Mouse (Mus musculus) CH12.LX (cell line): ENCODE results near the gene St7. TPM values are rescaled to one million over a fixed set of nuclear protein-coding genes. Genes with fewer than 3 reads are reported as not detected.

Experiments
- DNase-seq: peaks from one replicate; pipeline ENCODE4 v3.0.0-alpha.2; 2013; ENCODE audit errors: extremely low read depth
- H3K27ac ChIP-seq: 2 replicates; pipeline ENCODE4 v1.5.1; 2012; ENCODE audit warnings: low read depth, mild to moderate bottlenecking, control low read depth, moderate library complexity; ENCODE audit not compliant: insufficient read depth
- H3K27me3 ChIP-seq: replicated peaks from 2 replicates; pipeline ENCODE3; 2012; ENCODE audit warnings: inconsistent platforms
- H3K36me3 ChIP-seq, 2 experiments: replicated peaks in 1 of 2; 2 replicates each; pipeline versions ENCODE3 to v1.6.1; 2012; ENCODE audit warnings: inconsistent platforms in 1 of 2, low read length in 1 of 2, mild to moderate bottlenecking in 1 of 2, mixed read lengths in 1 of 2, moderate library complexity in 1 of 2; ENCODE audit not compliant: control insufficient read depth in 1 of 2, insufficient read depth in 1 of 2
- H3K4me1 ChIP-seq, 2 experiments: 2 replicates each; pipeline ENCODE4 v1.6.1; 2012; ENCODE audit warnings: inconsistent platforms in 1 of 2, moderate library complexity in 1 of 2; ENCODE audit not compliant: insufficient read depth in 2 of 2, control insufficient read depth in 1 of 2
- H3K4me2 ChIP-seq: 2 replicates; pipeline ENCODE4 v1.6.1; 2012; ENCODE audit warnings: low read depth, mild to moderate bottlenecking, control low read depth; ENCODE audit not compliant: poor library complexity, insufficient read depth, severe bottlenecking
- H3K4me3 ChIP-seq, 3 experiments: fragments of 150-350 bp in 1 of 3; sonication (generic) in 1 of 3; replicated peaks in 1 of 3; 2 replicates each; pipeline versions ENCODE3 to v1.5.1; 2011 to 2012; ENCODE audit warnings: low read depth in 2 of 3, low read length in 2 of 3, mild to moderate bottlenecking in 2 of 3, moderate library complexity in 2 of 3, control low read depth in 1 of 3, improper control_type of control experiment in 1 of 3, inconsistent platforms in 1 of 3, mixed read lengths in 1 of 3; ENCODE audit not compliant: poor library complexity in 1 of 3
- H3K79me2 ChIP-seq: replicated peaks from 2 replicates; pipeline ENCODE4 v1.6.1; 2012; ENCODE audit warnings: mild to moderate bottlenecking, moderate library complexity; ENCODE audit not compliant: control insufficient read depth, poor library complexity, insufficient read depth, severe bottlenecking; ENCODE audit errors: extremely low read depth
- H3K9ac ChIP-seq: 2 replicates; pipeline ENCODE4 v1.6.1; 2012; ENCODE audit warnings: low read depth, mild to moderate bottlenecking, control low read depth, moderate library complexity; ENCODE audit not compliant: insufficient read depth
- H3K9me3 ChIP-seq: replicated peaks from 2 replicates; pipeline ENCODE3; 2012; ENCODE audit warnings: low read length, inconsistent platforms, mixed read lengths
- CHD1 ChIP-seq: IDR thresholded peaks from 2 replicates; pipeline ENCODE4 v1.6.1; 2012; ENCODE audit warnings: low read depth, low read length, improper control_type of control experiment, inconsistent platforms
- CHD2 ChIP-seq: IDR thresholded peaks from 2 replicates; pipeline ENCODE4 v1.6.1; 2011; ENCODE audit warnings: low read length, improper control_type of control experiment
- ELF1 ChIP-seq: IDR thresholded peaks from 2 replicates; pipeline ENCODE4 v1.6.1; 2014; ENCODE audit warnings: low read depth, mild to moderate bottlenecking, inconsistent platforms, low read length, improper control_type of control experiment
- EP300 ChIP-seq: IDR thresholded peaks from 2 replicates; pipeline ENCODE4 v1.6.1; 2011; ENCODE audit warnings: low read length, improper control_type of control experiment
- IRF4 ChIP-seq: IDR thresholded peaks from 2 replicates; pipeline ENCODE4 v1.6.1; 2014; ENCODE audit warnings: low read depth, mild to moderate bottlenecking, inconsistent platforms, low read length, improper control_type of control experiment
- JUN ChIP-seq: IDR thresholded peaks from 2 replicates; pipeline ENCODE4 v1.6.1; 2011; ENCODE audit warnings: low read depth, mild to moderate bottlenecking, low read length, improper control_type of control experiment, moderate library complexity; ENCODE audit not compliant: insufficient read depth
- JUND ChIP-seq: conservative IDR thresholded peaks from 2 replicates; pipeline ENCODE4 v1.6.1; 2011; ENCODE audit warnings: low read depth, low read length, improper control_type of control experiment
- KAT2A ChIP-seq: IDR thresholded peaks from 2 replicates; pipeline ENCODE4 v1.6.1; 2012; ENCODE audit warnings: low read length, improper control_type of control experiment, inconsistent platforms; ENCODE audit not compliant: insufficient replicate concordance
- MAFK ChIP-seq: IDR thresholded peaks from 2 replicates; pipeline ENCODE4 v1.6.1; 2011; ENCODE audit warnings: low read length, improper control_type of control experiment; ENCODE audit not compliant: insufficient replicate concordance
- MAX ChIP-seq: IDR thresholded peaks from 2 replicates; pipeline ENCODE4 v1.6.1; 2011; ENCODE audit warnings: low read length, improper control_type of control experiment
- MEF2A ChIP-seq: IDR thresholded peaks from 2 replicates; pipeline ENCODE4 v1.6.1; 2014; ENCODE audit warnings: low read depth, mild to moderate bottlenecking, inconsistent platforms, low read length, improper control_type of control experiment, borderline replicate concordance
- MXI1 ChIP-seq: IDR thresholded peaks from 2 replicates; pipeline ENCODE4 v1.6.1; 2011; ENCODE audit warnings: mild to moderate bottlenecking, low read depth, low read length, improper control_type of control experiment
- RAD21 ChIP-seq: IDR thresholded peaks from 2 replicates; pipeline ENCODE4 v1.6.1; 2011; ENCODE audit warnings: low read depth, mild to moderate bottlenecking, low read length, improper control_type of control experiment, moderate library complexity
- SIN3A ChIP-seq: IDR thresholded peaks from 2 replicates; pipeline ENCODE4 v1.6.1; 2012; ENCODE audit warnings: low read length, improper control_type of control experiment, inconsistent platforms
- SMC3 ChIP-seq: IDR thresholded peaks from 2 replicates; pipeline ENCODE4 v1.6.1; 2011; ENCODE audit warnings: low read depth, low read length, improper control_type of control experiment
- UBTF ChIP-seq: IDR thresholded peaks from 2 replicates; pipeline ENCODE4 v1.6.1; 2012; ENCODE audit warnings: low read depth, mild to moderate bottlenecking, inconsistent platforms, low read length, improper control_type of control experiment, moderate library complexity
- ZMIZ1 ChIP-seq: IDR thresholded peaks from 2 replicates; pipeline ENCODE4 v1.6.1; 2012; ENCODE audit warnings: low read depth, mild to moderate bottlenecking, inconsistent platforms, low read length, improper control_type of control experiment
- ZNF384 ChIP-seq: IDR thresholded peaks from 2 replicates; pipeline ENCODE4 v1.6.1; 2012; ENCODE audit warnings: low read depth, low read length, improper control_type of control experiment, inconsistent platforms
- dilution Hi-C: fragments of 300-500 bp; cut with MboI; formaldehyde crosslinking; loops from 2 replicates; pipeline ENCODE4 v1.14.3; 2020; ENCODE audit warnings: low sequenced_read_pairs; ENCODE audit not compliant: extremely low pct_unique_long_range_greater_than_20kb, extremely low pct_ligation_motif_present
- in situ Hi-C: fragments of 300-500 bp; cut with MboI; formaldehyde crosslinking; loops from 3 replicates; pipeline ENCODE4 v1.14.3; 2019; ENCODE audit warnings: low sequenced_read_pairs, low pct_ligation_motif_present, low pct_unique_long_range_greater_than_20kb, mixed read lengths
- polyA plus RNA-seq: library from polyadenylated mRNA; unstranded; fragments of >175 nt; gene quantifications from 2 replicates; pipeline ENCODE4 v1.2.1, GENCODE M21; 2012; ENCODE audit warnings: low read depth; ENCODE audit not compliant: insufficient read length
- total RNA-seq, 2 experiments: library from RNA; depleted of rRNA; stranded (reverse); fragments of 300-350 nt in 1 of 2; fragments of >200 nt in 1 of 2; gene quantifications; 2 replicates each; pipeline ENCODE4 v1.2.3; 2012 to 2014

The St7 gene
- total and polyA plus RNA-seq, 3 experiments, result 33.9 to 64.1 (median 35.3) TPM

DNA sequence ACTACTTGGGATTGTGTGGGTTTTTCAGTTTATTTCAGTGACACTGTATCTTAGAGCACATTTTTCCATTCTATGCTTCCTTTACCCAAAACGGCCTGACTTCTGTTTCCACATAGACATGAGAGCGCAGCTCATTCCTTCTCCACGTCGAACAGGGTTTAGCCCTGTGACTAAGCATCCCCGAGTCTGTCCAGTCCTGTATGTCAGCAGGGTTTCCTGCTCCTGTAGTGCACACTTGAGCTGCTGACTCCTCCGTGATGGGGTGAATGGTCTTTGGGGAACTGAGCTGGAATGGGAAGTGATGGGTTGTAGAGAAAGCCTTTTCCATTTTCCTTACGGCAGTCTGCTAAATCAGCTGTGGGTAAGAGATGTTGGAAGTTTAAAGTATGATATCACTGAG is 182.9 kb downstream of the St7 start:
- H3K4me3 ChIP-seq, result no peak overlapping the region
- H3K9me3 ChIP-seq, result no peaks in the 10 kb centered on the region
- H3K27me3 ChIP-seq, result no peaks in the 10 kb centered on the region
- peak; percentile 6 for DNase-seq
- H3K4me1 ChIP-seq, result peaks cover 0 to 3% of the 10 kb centered on the region in 2 experiments; a peak in 2 of 4 replicates
- no peak overlapping the region for H3K4me2 ChIP-seq
- H3K79me2 ChIP-seq, result no peaks in the 10 kb centered on the region
- in situ Hi-C loops (no loop called here), dilution Hi-C loops (no loop called here)
- TF ChIP-seq KAT2A (no peak), MXI1 (no peak), IRF4 (no peak), EP300 (no peak), RAD21 (no peak), CHD1 (no peak), SIN3A (no peak), MAX (no peak), MEF2A (no peak), JUND (no peak), SMC3 (no peak), JUN (no peak), CHD2 (no peak), ZNF384 (no peak), ZMIZ1 (no peak)
- peaks cover 10 to 61% of the 10 kb centered on the region in 2 experiments for H3K36me3 ChIP-seq
- no peak overlapping the region for H3K9ac ChIP-seq
- no peak overlapping the region for H3K27ac ChIP-seq

DNA sequence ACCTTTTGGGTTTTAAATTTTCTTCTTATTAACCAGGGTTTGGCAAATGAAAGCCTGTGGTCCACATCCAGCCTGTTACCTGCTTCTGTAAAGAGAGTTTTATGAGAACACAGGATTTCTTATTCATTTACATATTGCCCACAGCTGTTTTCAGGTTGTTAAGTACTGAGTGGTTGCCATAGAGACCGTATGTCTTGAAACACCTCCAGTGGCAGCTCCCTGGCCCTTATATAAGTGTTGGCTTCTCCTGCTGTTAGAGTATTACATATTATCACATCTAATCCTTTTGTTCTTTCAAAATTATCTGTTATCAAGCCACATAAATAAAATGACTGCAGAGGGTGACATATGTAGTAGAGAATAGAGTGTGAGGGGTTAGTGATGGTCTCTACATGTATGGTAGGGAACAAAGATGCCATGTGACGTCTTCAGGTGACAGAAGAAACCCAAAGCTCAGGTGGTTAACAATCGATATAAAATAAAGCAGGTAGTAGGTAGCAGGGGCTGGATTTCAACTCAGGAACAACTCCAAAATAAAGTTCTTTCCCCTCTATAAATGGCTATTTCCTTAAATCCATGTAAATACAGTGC is 183.4 kb downstream of the St7 start:
- Histone ChIP-seq H3K27ac (no peak overlapping the region), H3K27me3 (no peaks in the 10 kb centered on the region), H3K79me2 (no peaks in the 10 kb centered on the region), H3K9me3 (no peaks in the 10 kb centered on the region), H3K4me2 (no peak overlapping the region), H3K4me3 (no peak overlapping the region)
- TF ChIP-seq ELF1, result no peak
- no peak for TF ChIP-seq CHD1
- no peak for TF ChIP-seq UBTF
- no peak for TF ChIP-seq MAFK
- TF ChIP-seq, all 38 proteins: peak for 0
- in situ Hi-C loops (no loop called here), dilution Hi-C loops (no loop called here)
- peak; percentile 8 for DNase-seq
- Histone ChIP-seq H3K9ac (no peak overlapping the region), H3K36me3 (peaks cover 10 to 58% of the 10 kb centered on the region in 2 experiments), H3K4me1 (peaks cover 0 to 3% of the 10 kb centered on the region in 2 experiments; a peak in 2 of 4 replicates)
